Mouse (Mus musculus): ENCODE results near the gene Nr3c2. TPM values are rescaled to one million over a fixed set of nuclear protein-coding genes. Genes with fewer than 3 reads are reported as not detected.

Gene Nr3c2
- polyA plus RNA-seq, 1 experiment from 2014 or later = 1.3 TPM

GRCm38 (mm10) chr8:77082687-77083086, 183.4 kb downstream of the Nr3c2 start:
- Histone ChIP-seq H3K27ac (ENCODE audit: low read depth, low read length) (no peak overlapping the region), H3K4me3 (ENCODE audit: low read depth, low read length) (no peak overlapping the region), H3K36me3 (ENCODE audit: control insufficient read depth, insufficient read depth, low read length) (no peaks in the 10 kb centered on the region), H3K9ac (ENCODE audit: low read depth, low read length) (no peak overlapping the region), H3K4me2 (replicated peaks; ENCODE audit: low read depth, low read length) (no peak overlapping the region), H3K9me3 (ENCODE audit: control insufficient read depth, low read length) (no peaks in the 10 kb centered on the region), H3K27me3 (ENCODE audit: control insufficient read depth, insufficient read depth, low read length) (no peaks in the 10 kb centered on the region), H3K4me1 (replicated peaks; ENCODE audit: control insufficient read depth, insufficient read depth, low read length) (no peaks in the 10 kb centered on the region)
- no peak for ATAC-seq (ENCODE audit: low FRiP score)
- WGBS = 94% methylated on average over 4 of the region's 4 CpGs
- DNase-seq (ENCODE audit: low spot score) = no peak

GRCm38 (mm10) chr8:77086036-77086435, 186.8 kb downstream of the Nr3c2 start:
- ATAC-seq (ENCODE audit: low FRiP score) (no peak), DNase-seq (ENCODE audit: low spot score) (no peak)
- H3K27ac ChIP-seq (ENCODE audit: low read depth, low read length) = no peak overlapping the region
- H3K4me1 ChIP-seq (replicated peaks; ENCODE audit: control insufficient read depth, insufficient read depth, low read length) = no peaks in the 10 kb centered on the region
- H3K4me2 ChIP-seq (replicated peaks; ENCODE audit: low read depth, low read length) = no peak overlapping the region
- no peaks in the 10 kb centered on the region for H3K27me3 ChIP-seq (ENCODE audit: control insufficient read depth, insufficient read depth, low read length)
- no peak overlapping the region for H3K9ac ChIP-seq (ENCODE audit: low read depth, low read length)
- no peak overlapping the region for H3K4me3 ChIP-seq (ENCODE audit: low read depth, low read length)
- H3K36me3 ChIP-seq (ENCODE audit: control insufficient read depth, insufficient read depth, low read length) = no peaks in the 10 kb centered on the region
- no peaks in the 10 kb centered on the region for H3K9me3 ChIP-seq (ENCODE audit: control insufficient read depth, low read length)
- 85% methylated on average over 8 of the region's 8 CpGs for WGBS

- H3K9ac ChIP-seq (ENCODE audit: low read depth, low read length) = no peak overlapping the region
- DNase-seq (ENCODE audit: low spot score) (no peak), ATAC-seq (ENCODE audit: low FRiP score) (no peak)
- H3K36me3 ChIP-seq (ENCODE audit: control insufficient read depth, insufficient read depth, low read length) = no peaks in the 10 kb centered on the region
- WGBS = 58% methylated on average over 4 of the region's 4 CpGs
- no peaks in the 10 kb centered on the region for H3K4me1 ChIP-seq (replicated peaks; ENCODE audit: control insufficient read depth, insufficient read depth, low read length)
- H3K4me2 ChIP-seq (replicated peaks; ENCODE audit: low read depth, low read length) = no peak overlapping the region
- H3K27ac ChIP-seq (ENCODE audit: low read depth, low read length) = no peak overlapping the region
- H3K9me3 ChIP-seq (ENCODE audit: control insufficient read depth, low read length) = no peaks in the 10 kb centered on the region
- H3K27me3 ChIP-seq (ENCODE audit: control insufficient read depth, insufficient read depth, low read length) = no peaks in the 10 kb centered on the region
- no peak overlapping the region for H3K4me3 ChIP-seq (ENCODE audit: low read depth, low read length)
These were observed 197.5 kb downstream of the Nr3c2 start for GRCm38 (mm10) chr8:77096721-77097120.

- ATAC-seq (ENCODE audit: low FRiP score) = no peak
- no peak overlapping the region for H3K27ac ChIP-seq (ENCODE audit: low read depth, low read length)
- no peak for DNase-seq (ENCODE audit: low spot score)
These were observed 198.9 kb downstream of the Nr3c2 start for GRCm38 (mm10) chr8:77098101-77098500.

GRCm38 (mm10) chr8:77100370-77100769, 201.1 kb downstream of the Nr3c2 start:
- Histone ChIP-seq H3K4me3 (ENCODE audit: low read depth, low read length) (no peak overlapping the region), H3K27ac (ENCODE audit: low read depth, low read length) (no peak overlapping the region), H3K27me3 (ENCODE audit: control insufficient read depth, insufficient read depth, low read length) (no peaks in the 10 kb centered on the region), H3K36me3 (ENCODE audit: control insufficient read depth, insufficient read depth, low read length) (no peaks in the 10 kb centered on the region), H3K4me1 (replicated peaks; ENCODE audit: control insufficient read depth, insufficient read depth, low read length) (no peaks in the 10 kb centered on the region), H3K9ac (ENCODE audit: low read depth, low read length) (no peak overlapping the region), H3K9me3 (ENCODE audit: control insufficient read depth, low read length) (no peaks in the 10 kb centered on the region), H3K4me2 (replicated peaks; ENCODE audit: low read depth, low read length) (no peak overlapping the region)
- 73% methylated on average over 2 of the region's 2 CpGs for WGBS
- ATAC-seq (ENCODE audit: low FRiP score) (no peak), DNase-seq (ENCODE audit: low spot score) (no peak)

More at GRCm38 (mm10) chr8:77098101-77098500, 198.9 kb downstream of the Nr3c2 start:
- H3K27me3 ChIP-seq (ENCODE audit: control insufficient read depth, insufficient read depth, low read length) = no peaks in the 10 kb centered on the region
- H3K9me3 ChIP-seq (ENCODE audit: control insufficient read depth, low read length) = no peaks in the 10 kb centered on the region
- H3K4me3 ChIP-seq (ENCODE audit: low read depth, low read length) = no peak overlapping the region
- no peak overlapping the region for H3K9ac ChIP-seq (ENCODE audit: low read depth, low read length)
- H3K36me3 ChIP-seq (ENCODE audit: control insufficient read depth, insufficient read depth, low read length) = no peaks in the 10 kb centered on the region
- no peaks in the 10 kb centered on the region for H3K4me1 ChIP-seq (replicated peaks; ENCODE audit: control insufficient read depth, insufficient read depth, low read length)
- 83% methylated on average over 10 of the region's 10 CpGs for WGBS
- H3K4me2 ChIP-seq (replicated peaks; ENCODE audit: low read depth, low read length) = no peak overlapping the region

GRCm38 (mm10) chr8:77102879-77103278, 203.6 kb downstream of the Nr3c2 start:
- 93% methylated on average over 7 of the region's 7 CpGs for WGBS
- DNase-seq (ENCODE audit: low spot score) (no peak), ATAC-seq (ENCODE audit: low FRiP score) (peak; percentile 30; the same call in 1 of the 2 replicates)
- Histone ChIP-seq H3K4me1 (replicated peaks; ENCODE audit: control insufficient read depth, insufficient read depth, low read length) (no peaks in the 10 kb centered on the region), H3K27me3 (ENCODE audit: control insufficient read depth, insufficient read depth, low read length) (no peaks in the 10 kb centered on the region), H3K4me2 (replicated peaks; ENCODE audit: low read depth, low read length) (no peak overlapping the region), H3K36me3 (ENCODE audit: control insufficient read depth, insufficient read depth, low read length) (no peaks in the 10 kb centered on the region), H3K9ac (ENCODE audit: low read depth, low read length) (no peak overlapping the region), H3K4me3 (ENCODE audit: low read depth, low read length) (no peak overlapping the region), H3K9me3 (ENCODE audit: control insufficient read depth, low read length) (no peaks in the 10 kb centered on the region), H3K27ac (ENCODE audit: low read depth, low read length) (no peak overlapping the region)

- Histone ChIP-seq H3K4me1 (replicated peaks; ENCODE audit: control insufficient read depth, insufficient read depth, low read length) (no peaks in the 10 kb centered on the region), H3K9me3 (ENCODE audit: control insufficient read depth, low read length) (no peaks in the 10 kb centered on the region), H3K36me3 (ENCODE audit: control insufficient read depth, insufficient read depth, low read length) (no peaks in the 10 kb centered on the region), H3K27ac (ENCODE audit: low read depth, low read length) (no peak overlapping the region), H3K9ac (ENCODE audit: low read depth, low read length) (no peak overlapping the region), H3K4me3 (ENCODE audit: low read depth, low read length) (no peak overlapping the region), H3K4me2 (replicated peaks; ENCODE audit: low read depth, low read length) (no peak overlapping the region), H3K27me3 (ENCODE audit: control insufficient read depth, insufficient read depth, low read length) (no peaks in the 10 kb centered on the region)
- WGBS = 96% methylated on average over 2 of the region's 2 CpGs
- DNase-seq (ENCODE audit: low spot score) (no peak), ATAC-seq (ENCODE audit: low FRiP score) (no peak)
These were observed 213.5 kb downstream of the Nr3c2 start for GRCm38 (mm10) chr8:77112719-77113118.

- Histone ChIP-seq H3K9ac (ENCODE audit: low read depth, low read length) (no peak overlapping the region), H3K4me1 (replicated peaks; ENCODE audit: control insufficient read depth, insufficient read depth, low read length) (no peaks in the 10 kb centered on the region), H3K27ac (ENCODE audit: low read depth, low read length) (no peak overlapping the region), H3K27me3 (ENCODE audit: control insufficient read depth, insufficient read depth, low read length) (no peaks in the 10 kb centered on the region), H3K4me2 (replicated peaks; ENCODE audit: low read depth, low read length) (no peak overlapping the region), H3K9me3 (ENCODE audit: control insufficient read depth, low read length) (no peaks in the 10 kb centered on the region), H3K4me3 (ENCODE audit: low read depth, low read length) (no peak overlapping the region), H3K36me3 (ENCODE audit: control insufficient read depth, insufficient read depth, low read length) (no peaks in the 10 kb centered on the region)
- WGBS = 94% methylated on average over 10 of the region's 10 CpGs
- DNase-seq (ENCODE audit: low spot score) (no peak), ATAC-seq (ENCODE audit: low FRiP score) (no peak)
These were observed 215.5 kb downstream of the Nr3c2 start for GRCm38 (mm10) chr8:77114769-77115168.

- DNase-seq (ENCODE audit: low spot score) = no peak
- H3K4me3 ChIP-seq (ENCODE audit: low read depth, low read length) = no peak overlapping the region
- H3K36me3 ChIP-seq (ENCODE audit: control insufficient read depth, insufficient read depth, low read length) = no peaks in the 10 kb centered on the region
- H3K27ac ChIP-seq (ENCODE audit: low read depth, low read length) = no peak overlapping the region
- no peak overlapping the region for H3K9ac ChIP-seq (ENCODE audit: low read depth, low read length)
- H3K9me3 ChIP-seq (ENCODE audit: control insufficient read depth, low read length) = no peaks in the 10 kb centered on the region
- no peaks in the 10 kb centered on the region for H3K27me3 ChIP-seq (ENCODE audit: control insufficient read depth, insufficient read depth, low read length)
- no peaks in the 10 kb centered on the region for H3K4me1 ChIP-seq (replicated peaks; ENCODE audit: control insufficient read depth, insufficient read depth, low read length)
- H3K4me2 ChIP-seq (replicated peaks; ENCODE audit: low read depth, low read length) = no peak overlapping the region
- ATAC-seq (ENCODE audit: low FRiP score) = no peak
- WGBS = 78% methylated on average over 7 of the region's 7 CpGs
These were observed 217.3 kb downstream of the Nr3c2 start for GRCm38 (mm10) chr8:77116419-77117079.

Measured in hindbrain, embryonic 11.5 days (tissue).